Mouse (Mus musculus) heart, adult 2 months (tissue): ENCODE measurements around the gene Prr19.

ENCODE experiments used
- CTCF ChIP-seq: fragments of 200-600 bp; IDR thresholded peaks from 2 replicates; pipeline ENCODE4 v1.8.1; 2022; ENCODE audit warnings: antibody characterized with exemption, mild to moderate bottlenecking, moderate library complexity
- EP300 ChIP-seq: fragments of 200-500 bp; IDR thresholded peaks from 2 replicates; pipeline ENCODE4 v1.6.1; 2011; ENCODE audit warnings: low read depth, low read length, control low read depth; ENCODE audit not compliant: insufficient read depth

DNA sequence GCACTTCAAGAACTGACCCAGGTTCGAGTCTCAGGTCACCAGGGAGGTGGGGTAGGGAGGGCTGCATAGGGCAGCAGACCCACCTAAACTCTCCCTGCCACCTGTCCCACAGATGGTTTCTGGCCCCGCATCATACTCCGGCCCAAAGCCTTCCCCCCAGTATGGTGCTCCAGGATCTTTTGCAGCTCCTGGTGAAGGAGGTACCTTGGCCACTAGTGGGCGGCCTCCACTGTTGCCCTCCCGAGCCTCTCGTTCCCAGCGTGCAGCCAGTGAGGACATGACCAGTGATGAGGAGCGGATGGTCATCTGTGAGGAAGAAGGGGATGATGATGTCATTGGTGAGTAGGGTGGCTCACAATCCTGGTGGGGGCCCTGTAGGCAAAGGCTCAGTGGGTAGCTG, 14.2 kb upstream of the Prr19 start:
- TF ChIP-seq CTCF (peak; percentile 20; the same call in 1 of the 2 replicates), EP300 (no peak)
